Mouse (Mus musculus): ENCODE results near the gene Sox18.

- TF ChIP-seq CTCF (IDR thresholded peaks at IDR 0.05; ENCODE audit: low read depth), result peak; percentile 28; the same call in 1 of the 2 replicates
- TF ChIP-seq EP300 (IDR thresholded peaks at IDR 0.05; ENCODE audit: low read depth), result no peak
Observed at GRCm38 (mm10) chr2:181623401-181623800, 48.0 kb downstream of the Sox18 start.
